Mouse (Mus musculus): ENCODE measurements around the gene Zfp944. TPM values are rescaled to one million over a fixed set of nuclear protein-coding genes. Genes with fewer than 3 reads are reported as not detected.
A peak's percentile ranks its signal among the peaks of the same experiment; 100 is the strongest.
"Not testable (repeated sequence)": the region's sequence is repeated elsewhere in the genome, so short reads cannot be mapped to it uniquely, and the experiment has no call there.

Zfp944 gene
- polyA plus RNA-seq (2014; fragmentation: Nextera tagmentation; extraction: Ambion mirVana): 19.4 and 21.1 TPM in 2 replicates

DNA sequence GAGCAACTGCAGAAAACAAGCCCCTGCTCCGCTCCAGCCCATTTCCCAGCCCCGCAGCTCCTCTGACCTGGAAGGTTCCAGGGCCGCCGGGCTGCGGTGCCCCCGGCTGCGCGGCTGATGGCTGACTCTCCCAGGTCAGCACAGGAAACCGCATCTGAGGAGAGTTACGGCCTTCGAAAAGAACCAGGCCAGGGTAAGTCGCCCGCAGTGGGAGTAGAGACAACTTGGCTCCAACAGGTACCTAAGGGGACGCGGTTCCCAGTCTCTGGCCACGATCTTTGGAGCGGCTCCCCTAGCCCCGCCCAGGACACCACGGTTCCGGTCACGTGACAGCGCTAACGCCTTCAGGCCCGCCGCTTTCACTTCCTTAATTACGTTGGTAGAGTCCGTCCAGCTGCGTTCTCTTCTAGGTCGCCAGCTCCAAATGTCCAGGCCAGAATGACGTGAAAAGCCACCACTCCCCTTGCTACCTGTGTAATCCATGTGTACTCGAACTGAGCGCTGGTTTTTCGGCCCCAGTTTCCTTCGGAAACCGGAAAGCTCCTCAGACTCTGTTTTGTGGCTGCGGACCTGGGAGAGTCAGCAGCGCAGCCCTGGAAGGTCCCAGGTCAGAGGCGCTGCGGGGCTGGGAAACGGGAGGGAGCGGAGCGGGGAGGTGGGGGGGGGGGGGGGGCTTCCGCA lies at the start of gene Zfp944, which contains the start of gene Zfp758:
Gene Zfp944, minus strand, starts transcription at position 300 of the 681 bp plus-strand sequence.
Gene Zfp758, plus strand, starts transcription at position 353 of the 681 bp plus-strand sequence.
- WGBS: under 1% methylated on average over 21 of the region's 43 CpGs
- Histone ChIP-seq H3K9ac (replicated peaks; ENCODE audit: low read length) (peak within 1 kb of the TSS; percentile 61), H3K4me2 (ENCODE audit: low read depth, low read length) (peak within 1 kb of the TSS; percentile 36), H3K4me3 (ENCODE audit: low read depth, low read length) (peak within 1 kb of the TSS; percentile 58)
- H3K36me3 ChIP-seq (replicated peaks; ENCODE audit: control insufficient read depth, insufficient read depth, low read depth, low read length); H3K9me3 ChIP-seq (replicated peaks; ENCODE audit: control insufficient read depth, low read length); H3K27ac ChIP-seq (replicated peaks; ENCODE audit: low read depth, low read length); H3K4me1 ChIP-seq (ENCODE audit: control insufficient read depth, insufficient read depth, low read length); H3K27me3 ChIP-seq (ENCODE audit: control insufficient read depth, insufficient read depth, low read length): not testable (repeated sequence)
- ATAC-seq (replicated peaks; ENCODE audit: insufficient number of reproducible peaks, low FRiP score, low TSS enrichment, low read depth): peak; percentile 98
- DNase-seq (ENCODE audit: low spot score): peak; percentile 53

DNA sequence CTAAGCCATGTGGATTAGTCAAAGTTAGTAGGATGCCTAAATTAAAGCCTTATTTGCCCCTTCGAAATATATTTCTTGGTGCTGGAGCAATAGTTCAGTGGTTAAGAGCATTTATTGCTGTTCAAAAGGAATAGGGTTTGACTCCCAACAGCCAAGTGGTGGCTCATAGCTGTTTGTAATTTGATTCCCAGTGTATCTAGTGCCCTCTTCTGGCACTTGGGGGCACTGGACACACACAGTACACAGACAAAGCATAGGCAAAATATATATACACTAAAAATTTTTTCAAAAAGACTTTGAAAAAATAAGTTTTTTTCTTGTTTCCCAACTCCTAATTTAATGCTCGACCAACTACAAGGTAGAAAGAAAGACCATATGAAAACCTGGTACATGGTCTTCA lies 49.6 kb upstream of the Zfp944 start:
- Histone ChIP-seq H3K36me3 (replicated peaks; ENCODE audit: control insufficient read depth, insufficient read depth, low read depth, low read length) (no peaks in the 10 kb centered on the region), H3K9me3 (replicated peaks; ENCODE audit: control insufficient read depth, low read length) (no peaks in the 10 kb centered on the region), H3K27me3 (ENCODE audit: control insufficient read depth, insufficient read depth, low read length) (no peaks in the 10 kb centered on the region), H3K27ac (replicated peaks; ENCODE audit: low read depth, low read length) (no peak overlapping the region), H3K4me3 (ENCODE audit: low read depth, low read length) (no peak overlapping the region), H3K4me1 (ENCODE audit: control insufficient read depth, insufficient read depth, low read length) (no peaks in the 10 kb centered on the region), H3K9ac (replicated peaks; ENCODE audit: low read length) (no peak overlapping the region), H3K4me2 (ENCODE audit: low read depth, low read length) (no peak overlapping the region)
- ATAC-seq (replicated peaks; ENCODE audit: insufficient number of reproducible peaks, low FRiP score, low TSS enrichment, low read depth) (no peak), DNase-seq (ENCODE audit: low spot score) (peak; percentile 11)
- WGBS: 85% methylated on average over 2 of the region's 2 CpGs

DNA sequence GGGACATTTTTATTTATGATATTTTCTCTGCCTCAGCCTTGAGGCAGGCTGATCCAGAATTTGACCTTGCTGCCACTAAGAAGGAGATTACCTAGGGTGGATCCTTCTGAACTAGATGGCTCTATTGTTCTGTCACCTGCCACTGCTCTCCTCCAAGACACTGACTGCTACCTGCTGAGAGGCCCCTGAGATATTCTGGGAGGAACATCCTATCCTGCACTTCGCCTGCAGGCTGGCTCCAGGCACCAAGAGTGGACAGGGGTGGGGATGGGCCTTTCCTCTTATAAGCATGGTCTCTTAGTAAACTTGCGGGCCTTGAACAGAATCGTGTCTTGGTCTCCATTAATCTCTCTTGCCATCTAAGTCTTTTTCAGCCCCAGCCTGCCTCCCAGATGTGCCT lies 2.7 kb upstream of the Zfp944 start:
- Histone ChIP-seq H3K27ac (replicated peaks; ENCODE audit: low read depth, low read length) (no peak overlapping the region), H3K27me3 (ENCODE audit: control insufficient read depth, insufficient read depth, low read length) (no peaks in the 10 kb centered on the region), H3K4me2 (ENCODE audit: low read depth, low read length) (no peak overlapping the region), H3K9me3 (replicated peaks; ENCODE audit: control insufficient read depth, low read length) (no peaks in the 10 kb centered on the region), H3K36me3 (replicated peaks; ENCODE audit: control insufficient read depth, insufficient read depth, low read depth, low read length) (no peaks in the 10 kb centered on the region), H3K4me1 (ENCODE audit: control insufficient read depth, insufficient read depth, low read length) (no peaks in the 10 kb centered on the region), H3K4me3 (ENCODE audit: low read depth, low read length) (no peak overlapping the region), H3K9ac (replicated peaks; ENCODE audit: low read length) (no peak overlapping the region)
- ATAC-seq (replicated peaks; ENCODE audit: insufficient number of reproducible peaks, low FRiP score, low TSS enrichment, low read depth) (no peak), DNase-seq (ENCODE audit: low spot score) (no peak)
- WGBS: 94% methylated on average over 3 of the region's 3 CpGs

DNA sequence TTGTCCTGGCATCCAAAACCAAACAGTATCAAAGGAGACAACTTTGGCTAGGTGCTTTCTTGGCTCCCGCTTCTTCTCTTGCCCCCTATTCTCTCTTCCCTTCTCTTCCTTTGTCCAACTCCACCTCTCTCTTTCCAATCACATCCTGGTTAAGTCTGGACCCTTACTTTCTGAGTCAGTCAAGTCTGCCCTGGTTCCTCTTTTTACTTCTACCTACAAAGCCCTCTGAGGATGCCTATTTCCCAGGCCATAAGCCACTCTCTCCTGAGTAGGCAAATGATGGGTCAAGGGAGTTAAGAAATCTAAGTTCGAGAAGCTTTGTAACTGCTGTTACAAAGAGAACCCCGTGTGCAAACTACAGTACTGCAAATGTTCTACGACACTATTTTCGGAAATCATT lies 628 bp downstream of the Zfp944 start:
- peak overlapping the region; percentile 32 for H3K4me2 ChIP-seq (ENCODE audit: low read depth, low read length)
- H3K4me3 ChIP-seq (ENCODE audit: low read depth, low read length): peak overlapping the region; percentile 58
- DNase-seq (ENCODE audit: low spot score) (no peak), ATAC-seq (replicated peaks; ENCODE audit: insufficient number of reproducible peaks, low FRiP score, low TSS enrichment, low read depth) (no peak; the same call in 1 of the 2 replicates)
- H3K4me1 ChIP-seq (ENCODE audit: control insufficient read depth, insufficient read depth, low read length): no peaks in the 10 kb centered on the region
- no peaks in the 10 kb centered on the region for H3K27me3 ChIP-seq (ENCODE audit: control insufficient read depth, insufficient read depth, low read length)
- H3K36me3 ChIP-seq (replicated peaks; ENCODE audit: control insufficient read depth, insufficient read depth, low read depth, low read length): no peaks in the 10 kb centered on the region
- H3K27ac ChIP-seq (replicated peaks; ENCODE audit: low read depth, low read length): no peak overlapping the region
- no peaks in the 10 kb centered on the region for H3K9me3 ChIP-seq (replicated peaks; ENCODE audit: control insufficient read depth, low read length)
- H3K9ac ChIP-seq (replicated peaks; ENCODE audit: low read length): peak overlapping the region; percentile 61
- WGBS: 29% methylated on average over 5 of the region's 5 CpGs

DNA sequence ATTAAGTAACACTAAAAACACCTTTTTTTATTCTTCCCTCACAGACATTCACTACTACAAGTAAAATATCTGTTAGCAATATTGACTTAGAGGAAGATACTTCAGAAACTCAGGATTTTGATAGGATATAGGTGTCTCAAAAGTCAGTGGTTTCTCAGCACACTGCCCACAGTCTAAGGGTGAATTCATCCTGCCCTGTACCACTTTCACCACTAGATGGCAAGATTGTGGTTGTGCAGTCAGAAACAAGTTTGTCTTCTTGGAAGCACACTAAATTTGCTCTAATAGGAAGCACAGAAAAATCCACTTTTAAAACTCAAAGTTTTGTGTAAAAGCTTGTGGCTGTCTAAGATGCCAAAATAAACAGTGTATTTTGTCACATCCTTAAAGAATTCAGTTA lies 8.4 kb downstream of the Zfp944 start:
- H3K9ac ChIP-seq (replicated peaks; ENCODE audit: low read length): no peak overlapping the region
- H3K27me3 ChIP-seq (ENCODE audit: control insufficient read depth, insufficient read depth, low read length): no peaks in the 10 kb centered on the region
- no peak for ATAC-seq (replicated peaks; ENCODE audit: insufficient number of reproducible peaks, low FRiP score, low TSS enrichment, low read depth)
- H3K4me2 ChIP-seq (ENCODE audit: low read depth, low read length): no peak overlapping the region
- H3K9me3 ChIP-seq (replicated peaks; ENCODE audit: control insufficient read depth, low read length): no peaks in the 10 kb centered on the region
- peak; percentile 62 for DNase-seq (ENCODE audit: low spot score)
- no peak overlapping the region for H3K27ac ChIP-seq (replicated peaks; ENCODE audit: low read depth, low read length)
- no peaks in the 10 kb centered on the region for H3K36me3 ChIP-seq (replicated peaks; ENCODE audit: control insufficient read depth, insufficient read depth, low read depth, low read length)
- H3K4me3 ChIP-seq (ENCODE audit: low read depth, low read length): no peak overlapping the region
- no peaks in the 10 kb centered on the region for H3K4me1 ChIP-seq (ENCODE audit: control insufficient read depth, insufficient read depth, low read length)

DNA sequence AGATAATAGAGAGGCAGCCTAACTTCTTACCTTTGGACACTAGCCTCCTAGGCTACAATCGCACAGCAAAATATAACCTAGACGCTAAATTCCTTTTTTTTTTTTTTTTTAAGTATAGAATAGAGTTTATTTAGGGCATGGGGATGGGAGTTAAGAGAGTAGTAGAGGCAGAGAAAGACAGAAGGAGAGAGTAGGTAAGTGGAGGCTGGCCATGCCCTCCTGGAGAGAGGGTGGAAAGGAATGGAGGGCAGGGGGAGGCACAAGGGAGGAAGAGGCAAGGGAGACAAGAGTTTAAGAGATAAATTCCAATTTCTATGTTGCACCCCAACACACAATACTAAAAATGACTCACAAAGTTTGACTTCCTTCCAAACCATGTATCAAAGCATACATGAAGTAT lies 46.0 kb downstream of the Zfp944 start:
- H3K9me3 ChIP-seq (replicated peaks; ENCODE audit: control insufficient read depth, low read length); DNase-seq (ENCODE audit: low spot score); H3K27ac ChIP-seq (replicated peaks; ENCODE audit: low read depth, low read length); H3K4me1 ChIP-seq (ENCODE audit: control insufficient read depth, insufficient read depth, low read length); H3K27me3 ChIP-seq (ENCODE audit: control insufficient read depth, insufficient read depth, low read length); ATAC-seq (replicated peaks; ENCODE audit: insufficient number of reproducible peaks, low FRiP score, low TSS enrichment, low read depth); H3K36me3 ChIP-seq (replicated peaks; ENCODE audit: control insufficient read depth, insufficient read depth, low read depth, low read length): not testable (repeated sequence)
- Histone ChIP-seq H3K9ac (replicated peaks; ENCODE audit: low read length) (peak overlapping the region; percentile 48), H3K4me2 (ENCODE audit: low read depth, low read length) (peak overlapping the region; percentile 29; the same call in 1 of the 2 replicates), H3K4me3 (ENCODE audit: low read depth, low read length) (peak overlapping the region; percentile 51)
- WGBS: 15% methylated on average over 2 of the region's 2 CpGs

DNA sequence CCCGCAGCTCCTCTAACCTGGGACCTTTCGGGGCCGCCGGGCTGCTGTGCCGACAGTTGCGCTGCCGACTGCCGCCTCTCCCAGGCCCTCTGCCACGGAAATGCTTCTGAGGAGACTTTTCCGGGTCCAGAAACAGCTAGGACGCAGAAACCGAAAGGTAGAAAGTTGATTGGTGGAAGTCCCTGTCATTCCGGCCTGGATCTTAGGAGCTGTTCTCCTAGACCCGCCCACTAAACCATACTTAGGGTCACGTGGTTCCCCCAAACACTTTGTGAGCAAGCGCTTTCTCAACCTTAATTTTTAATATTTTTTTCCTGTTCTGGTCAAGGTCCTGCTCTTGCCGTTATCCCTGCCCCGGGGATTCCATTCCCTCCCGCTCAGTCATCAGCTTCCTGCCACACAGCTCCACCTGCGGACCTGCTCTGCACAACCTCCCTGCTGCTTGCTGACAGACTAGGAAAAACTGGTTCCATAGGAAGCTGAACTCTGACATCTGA lies 46.4 kb downstream of the Zfp944 start, which contains the start of gene CT030661.1:
Gene CT030661.1, minus strand, starts transcription at position 108 of the 497 bp plus-strand sequence.
- not testable (repeated sequence) for H3K9me3 ChIP-seq (replicated peaks; ENCODE audit: control insufficient read depth, low read length); H3K27ac ChIP-seq (replicated peaks; ENCODE audit: low read depth, low read length); H3K36me3 ChIP-seq (replicated peaks; ENCODE audit: control insufficient read depth, insufficient read depth, low read depth, low read length); H3K4me1 ChIP-seq (ENCODE audit: control insufficient read depth, insufficient read depth, low read length); H3K27me3 ChIP-seq (ENCODE audit: control insufficient read depth, insufficient read depth, low read length)
- peak within 1 kb of the TSS; percentile 33 for H3K4me2 ChIP-seq (ENCODE audit: low read depth, low read length)
- peak within 1 kb of the TSS; percentile 58 for H3K9ac ChIP-seq (replicated peaks; ENCODE audit: low read length)
- H3K4me3 ChIP-seq (ENCODE audit: low read depth, low read length): peak within 1 kb of the TSS; percentile 51
- WGBS: under 1% methylated on average over 20 of the region's 20 CpGs
- ATAC-seq (replicated peaks; ENCODE audit: insufficient number of reproducible peaks, low FRiP score, low TSS enrichment, low read depth) (peak; percentile 98), DNase-seq (ENCODE audit: low spot score) (peak; percentile 98)

DNA sequence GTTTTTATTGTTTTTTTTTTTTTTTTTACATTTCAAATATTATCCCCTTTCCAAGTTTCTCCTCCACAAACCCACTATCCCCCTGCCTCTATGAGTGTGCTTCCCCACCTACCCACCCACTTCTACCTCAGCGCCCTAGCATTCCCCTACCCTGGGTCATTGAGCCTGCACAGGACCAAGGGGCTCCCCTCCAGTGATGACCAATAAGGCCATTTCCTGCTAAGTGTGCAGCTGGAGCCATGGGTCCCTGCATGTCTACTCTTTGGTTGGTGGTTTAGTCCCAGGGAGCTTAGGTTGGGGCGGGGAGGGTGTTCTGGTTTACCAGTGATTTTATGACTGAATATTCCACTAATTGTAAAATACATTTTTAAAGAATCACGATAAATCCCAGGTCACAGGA lies 47.0 kb downstream of the Zfp944 start:
- H3K9me3 ChIP-seq (replicated peaks; ENCODE audit: control insufficient read depth, low read length); H3K27me3 ChIP-seq (ENCODE audit: control insufficient read depth, insufficient read depth, low read length); H3K27ac ChIP-seq (replicated peaks; ENCODE audit: low read depth, low read length); H3K36me3 ChIP-seq (replicated peaks; ENCODE audit: control insufficient read depth, insufficient read depth, low read depth, low read length); H3K4me1 ChIP-seq (ENCODE audit: control insufficient read depth, insufficient read depth, low read length); DNase-seq (ENCODE audit: low spot score): not testable (repeated sequence)
- peak; percentile 90 for ATAC-seq (replicated peaks; ENCODE audit: insufficient number of reproducible peaks, low FRiP score, low TSS enrichment, low read depth)
- H3K9ac ChIP-seq (replicated peaks; ENCODE audit: low read length): peak overlapping the region; percentile 58
- WGBS: 0% methylated on average over 3 of the region's 3 CpGs
- peak overlapping the region; percentile 51 for H3K4me3 ChIP-seq (ENCODE audit: low read depth, low read length)
- peak overlapping the region; percentile 33 for H3K4me2 ChIP-seq (ENCODE audit: low read depth, low read length)
